Mouse (Mus musculus) E14TG2a.4 (cell line): Measurements from ENCODE around the gene Stx12.

Experiments
- CTCF ChIP-seq: conservative IDR thresholded peaks from 2 replicates; pipeline ENCODE4 v1.5.1; 2014; ENCODE audit warnings: low read length
- POU5F1 ChIP-seq: IDR thresholded peaks from 2 replicates; pipeline ENCODE4 v1.6.1; 2014; ENCODE audit warnings: low read length, borderline replicate concordance

DNA sequence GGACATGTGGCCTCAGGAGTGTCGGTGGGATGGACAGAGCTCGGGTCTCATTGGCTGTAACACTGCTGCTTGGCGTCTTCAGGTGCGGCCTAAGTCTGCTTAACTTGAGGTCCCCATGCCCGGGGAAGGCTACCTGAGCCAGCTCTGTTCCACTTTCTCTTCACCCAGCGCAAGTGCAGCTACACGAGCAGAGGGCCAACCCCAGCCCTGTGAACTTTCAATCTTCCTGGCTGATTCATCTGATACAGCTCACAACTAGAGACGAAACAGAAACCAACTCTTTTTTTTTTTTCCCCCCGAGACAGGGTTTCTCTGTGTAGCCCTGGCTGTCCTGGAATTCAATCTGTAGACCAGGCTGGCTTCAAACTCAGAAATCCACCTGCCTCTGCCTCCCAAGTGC lies 13.9 kb upstream of the Stx12 start:
- TF ChIP-seq CTCF: no peak
- TF ChIP-seq POU5F1: no peak
